Mouse (Mus musculus) layer of hippocampus, adult 2 months (tissue): ENCODE results near the gene Kdm5b. TPM values are rescaled to one million over a fixed set of nuclear protein-coding genes. Genes with fewer than 3 reads are reported as not detected.

Experiments used
- DNase-seq, 2 experiments: peaks; one replicate each; pipeline ENCODE4 v3.0.0; 2022; ENCODE audit warnings: low spot score in 2 of 2
- H3K27ac ChIP-seq: fragments of 200-600 bp; 2 replicates; pipeline ENCODE4 v1.8.1; 2022
- H3K4me3 ChIP-seq: fragments of 200-600 bp; 2 replicates; pipeline ENCODE4 v1.8.1; 2022; ENCODE audit warnings: mild to moderate bottlenecking
- CTCF ChIP-seq: fragments of 200-600 bp; conservative IDR thresholded peaks from 2 replicates; pipeline ENCODE4 v1.8.1; 2022; ENCODE audit warnings: antibody characterized with exemption, mild to moderate bottlenecking, moderate library complexity
- total RNA-seq, 2 experiments: library from RNA; stranded (reverse); gene quantifications; 2 replicates each; pipeline ENCODE4 v1.2.3; 2021

Kdm5b gene
- total RNA-seq, 2 experiments from 2014 or later = 69.1 to 72.6 TPM

DNA sequence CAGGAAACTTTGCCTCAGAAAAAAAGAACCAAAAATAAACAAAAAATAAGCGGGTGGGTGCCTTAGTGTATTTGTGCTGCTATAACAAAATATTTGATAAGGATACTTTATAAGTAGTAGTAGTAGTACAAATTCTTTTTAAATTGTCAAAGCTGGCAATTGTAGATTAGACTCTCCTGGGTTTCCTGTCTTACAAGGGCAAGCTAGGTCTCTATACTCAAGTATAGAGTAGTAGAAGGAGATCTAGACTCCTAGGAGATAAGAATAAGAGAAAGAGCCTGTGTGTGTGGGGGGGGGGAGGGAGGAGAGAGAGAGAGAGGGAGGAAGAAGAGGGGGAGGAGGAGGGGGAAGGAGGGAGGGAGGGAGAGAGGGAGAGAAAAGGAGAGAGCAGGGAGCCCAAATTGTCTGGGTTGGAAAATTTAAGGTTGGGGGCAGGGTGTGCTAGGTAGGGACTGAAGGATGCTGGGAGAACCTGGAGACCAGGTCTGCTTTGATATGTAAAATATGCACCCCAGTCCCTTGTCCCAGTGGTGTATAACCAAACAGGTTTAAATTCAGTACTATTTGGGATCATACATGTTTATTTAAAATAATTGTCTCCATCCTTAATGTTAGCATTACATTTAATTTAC, 13.4 kb downstream of the Kdm5b start:
- TF ChIP-seq CTCF = no peak
- DNase-seq = no peak
- Histone ChIP-seq H3K27ac (no peak overlapping the region), H3K4me3 (no peak overlapping the region)

DNA sequence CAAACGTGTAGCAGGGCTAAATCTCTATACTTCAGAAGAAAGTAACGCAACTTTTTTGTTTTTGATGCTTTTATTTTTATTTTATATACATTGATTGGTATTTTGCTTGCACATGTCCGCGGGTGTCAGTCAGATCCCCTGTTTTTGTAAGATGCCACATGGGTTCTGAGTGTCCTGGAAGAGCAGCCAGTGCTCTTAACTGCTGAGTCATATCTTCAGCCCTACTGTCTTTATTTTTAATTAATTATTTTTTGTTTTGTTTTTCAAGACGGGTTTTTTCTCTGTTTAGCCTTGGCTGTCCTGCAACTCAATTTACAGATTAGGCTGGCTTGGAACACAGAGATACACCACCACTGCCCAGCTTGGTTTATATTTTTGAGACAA, 14.0 kb downstream of the Kdm5b start:
- no peak for TF ChIP-seq CTCF
- H3K4me3 ChIP-seq = no peak overlapping the region
- no peak overlapping the region for H3K27ac ChIP-seq
- DNase-seq = no peak

DNA sequence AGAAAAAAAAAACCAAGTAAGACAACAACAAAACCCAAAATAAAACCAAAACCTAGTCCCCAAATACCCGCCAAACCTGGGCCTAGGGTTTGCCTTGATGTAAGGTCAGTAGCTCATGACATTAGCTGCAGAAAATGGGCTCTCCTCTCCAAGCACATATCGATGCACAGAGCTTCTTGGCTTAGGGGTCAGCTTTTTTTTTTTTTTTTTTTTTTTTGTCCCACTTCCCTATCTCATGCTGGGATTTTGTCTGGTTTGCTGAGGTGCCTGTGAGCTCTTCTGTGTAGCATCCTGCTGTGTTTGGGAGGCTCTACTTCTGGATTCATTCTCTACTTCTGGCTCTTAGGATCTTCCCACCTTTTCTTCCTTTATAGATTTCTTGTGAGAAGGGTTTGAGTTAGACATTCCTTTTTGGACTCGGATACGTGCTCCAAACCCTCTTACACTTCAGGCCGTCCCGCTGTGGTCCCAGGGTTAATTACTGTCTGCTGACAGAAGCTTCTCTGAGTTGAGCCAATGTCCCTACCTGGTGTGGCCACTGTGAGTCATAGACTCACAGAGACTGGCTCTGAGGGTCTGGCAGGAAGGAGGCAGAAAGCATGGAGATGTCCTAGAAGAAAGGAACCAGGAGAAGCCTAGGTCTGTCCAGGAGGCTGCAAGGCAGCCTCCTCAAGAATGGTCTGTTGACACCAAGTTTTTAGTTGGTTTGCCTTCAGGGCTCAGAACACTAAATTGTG, 17.6 kb downstream of the Kdm5b start:
- H3K4me3 ChIP-seq = no peak overlapping the region
- no peak for DNase-seq
- no peak overlapping the region for H3K27ac ChIP-seq
- TF ChIP-seq CTCF = no peak

DNA sequence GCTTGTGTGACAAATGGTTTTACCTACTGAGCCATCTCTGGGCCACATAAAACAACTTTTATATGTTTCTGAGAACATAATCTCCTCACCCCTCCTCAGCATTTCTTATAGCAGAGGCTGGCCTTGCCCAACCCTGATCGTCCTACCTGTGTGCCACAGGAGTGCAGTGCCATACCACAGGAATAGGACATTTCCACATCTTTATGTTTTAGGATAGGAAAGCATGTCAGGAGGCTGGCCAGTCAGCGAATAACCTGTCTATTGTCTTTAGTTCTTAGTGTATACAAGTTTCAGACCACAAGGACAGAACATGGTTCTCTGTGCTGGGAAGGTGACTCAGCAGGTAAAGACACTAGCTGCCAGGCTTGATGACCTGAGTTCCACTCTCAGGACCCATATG, 20.8 kb downstream of the Kdm5b start:
- Histone ChIP-seq H3K4me3 (no peak overlapping the region), H3K27ac (no peak overlapping the region)
- no peak for DNase-seq
- no peak for TF ChIP-seq CTCF

GRCm38 (mm10) chr1:134583560-134583959, 23.6 kb downstream of the Kdm5b start:
- Histone ChIP-seq H3K4me3 (no peak overlapping the region), H3K27ac (no peak overlapping the region; the same call in 1 of the 2 replicates)
- no peak for DNase-seq
- no peak for TF ChIP-seq CTCF

DNA sequence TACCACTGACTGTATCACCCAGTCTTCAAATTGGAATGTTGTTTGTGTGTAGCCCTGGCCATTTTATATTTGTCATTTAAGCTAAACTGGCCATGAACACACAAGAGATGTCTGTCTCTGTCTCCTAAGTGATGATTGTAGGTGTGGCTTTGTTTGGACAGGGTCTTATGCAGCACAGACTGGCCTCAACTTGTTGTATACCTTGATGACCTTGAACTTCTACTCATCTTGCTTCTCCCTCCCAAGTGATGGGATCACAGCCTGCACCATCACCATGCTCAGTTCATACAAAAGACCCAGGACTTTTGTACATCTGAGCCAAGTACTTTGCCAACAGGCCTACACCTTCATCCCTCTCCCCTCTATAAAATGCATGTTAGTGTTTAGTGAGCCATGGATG, 29.7 kb downstream of the Kdm5b start:
- no peak for TF ChIP-seq CTCF
- no peak overlapping the region for H3K4me3 ChIP-seq
- no peak overlapping the region for H3K27ac ChIP-seq
- DNase-seq = no peak

DNA sequence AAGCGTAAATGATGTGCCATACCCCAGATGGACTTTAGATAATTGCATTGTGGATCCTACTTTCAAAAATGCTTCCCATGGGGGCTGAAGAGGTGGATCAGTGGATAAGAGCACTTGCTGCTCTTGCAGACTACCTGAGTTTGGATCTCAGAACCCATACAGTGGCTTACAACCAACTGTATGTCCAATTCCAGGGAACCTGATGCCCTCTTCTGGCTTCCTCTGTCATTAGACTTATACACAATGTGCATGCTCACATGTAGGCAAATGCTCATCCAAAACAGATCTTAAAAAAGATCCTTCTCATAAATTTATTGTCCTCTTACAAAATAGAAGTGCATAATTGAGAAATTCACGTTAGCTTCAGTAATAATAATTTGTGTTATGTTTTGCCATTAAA, 31.8 kb downstream of the Kdm5b start:
- TF ChIP-seq CTCF = peak; percentile 59
- Histone ChIP-seq H3K4me3 (no peak overlapping the region), H3K27ac (no peak overlapping the region)
- no peak for DNase-seq

DNA sequence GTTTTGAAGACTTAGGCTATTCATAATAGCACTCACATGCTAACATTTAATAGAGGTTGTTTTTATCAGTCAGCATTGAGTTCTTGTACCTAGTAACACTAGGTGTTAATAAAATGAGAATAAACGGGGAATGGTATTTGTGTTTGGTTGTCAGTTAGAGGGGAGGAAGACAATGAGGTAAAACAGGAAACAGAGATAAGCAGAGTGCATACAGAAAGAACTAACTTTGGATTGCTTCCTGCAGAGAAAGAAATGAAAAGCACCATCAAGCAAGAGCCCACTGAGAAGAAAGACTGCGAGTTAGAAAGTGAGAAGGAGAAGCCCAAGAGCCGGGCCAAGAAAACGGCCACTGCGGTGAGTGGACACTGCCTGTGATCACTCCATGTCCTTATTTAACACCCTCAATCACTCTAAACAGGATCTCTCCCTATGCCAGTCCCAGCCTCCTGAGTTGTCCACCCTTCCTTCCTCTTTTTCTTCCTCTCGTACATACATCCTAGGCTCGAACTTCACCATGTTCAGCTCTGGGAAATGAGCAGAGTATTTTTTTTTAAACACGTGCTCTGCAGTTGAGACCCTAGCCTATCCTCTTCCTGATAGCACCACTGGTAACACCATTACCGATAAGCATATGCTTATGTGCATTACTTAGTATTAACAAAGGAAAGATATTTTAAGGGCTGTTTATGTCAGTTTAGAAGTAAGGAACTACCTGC, 37.5 kb downstream of the Kdm5b start:
- no peak for TF ChIP-seq CTCF
- no peak overlapping the region for H3K27ac ChIP-seq
- no peak overlapping the region for H3K4me3 ChIP-seq
- DNase-seq = no peak

- H3K27ac ChIP-seq = no peak overlapping the region
These were observed 44.1 kb downstream of the Kdm5b start for GRCm38 (mm10) chr1:134604086-134604485.

DNA sequence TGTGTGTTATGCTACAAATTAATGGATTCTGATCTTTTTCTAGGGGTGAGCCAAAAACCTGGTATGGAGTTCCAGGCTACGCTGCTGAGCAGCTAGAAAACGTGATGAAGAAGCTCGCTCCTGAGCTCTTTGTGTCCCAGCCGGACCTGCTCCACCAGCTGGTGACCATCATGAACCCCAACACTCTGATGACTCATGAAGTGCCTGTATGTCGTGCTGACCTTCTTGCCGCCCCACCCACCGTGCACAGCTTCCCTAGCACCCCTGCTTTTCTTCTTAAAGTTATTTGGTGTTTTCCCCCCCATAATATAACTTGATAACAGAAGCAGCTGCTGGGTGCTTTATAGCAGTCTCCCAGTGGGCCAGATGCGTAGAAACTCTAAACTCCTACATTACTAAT, 45.7 kb downstream of the Kdm5b start:
- DNase-seq = no peak
- Histone ChIP-seq H3K27ac (no peak overlapping the region), H3K4me3 (no peak overlapping the region)
- TF ChIP-seq CTCF = no peak

More at GRCm38 (mm10) chr1:134604086-134604485, 44.1 kb downstream of the Kdm5b start:
- 0 out of 2 replicates have a peak, but pooled peaks have one; percentile 7 for TF ChIP-seq CTCF
- no peak overlapping the region for H3K4me3 ChIP-seq
- no peak for DNase-seq

GRCm38 (mm10) chr1:134606381-134606780, 46.4 kb downstream of the Kdm5b start:
- no peak for DNase-seq
- no peak overlapping the region for H3K27ac ChIP-seq
- TF ChIP-seq CTCF = no peak
- no peak overlapping the region for H3K4me3 ChIP-seq

DNA sequence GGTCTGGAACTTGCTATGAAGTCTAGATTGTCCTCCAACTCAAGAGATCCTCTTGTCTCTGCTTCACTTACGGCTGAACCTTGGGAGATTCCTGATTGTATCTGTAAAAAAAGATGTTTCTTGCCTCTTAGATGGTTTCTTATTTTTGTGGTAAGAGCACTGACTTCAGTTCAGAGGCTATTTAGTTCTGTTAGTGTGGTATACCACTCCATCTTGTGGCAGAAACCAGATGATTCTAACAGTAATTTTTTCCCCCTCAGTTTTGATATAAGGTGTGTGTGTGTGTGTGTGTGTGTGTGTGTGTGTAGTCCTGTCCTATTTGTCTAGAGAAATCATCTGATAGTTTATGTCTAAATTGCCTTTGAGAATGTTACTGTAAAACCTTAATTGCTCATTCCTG, 47.3 kb downstream of the Kdm5b start:
- no peak overlapping the region for H3K4me3 ChIP-seq
- peak; percentile 43 for TF ChIP-seq CTCF
- no peak overlapping the region for H3K27ac ChIP-seq

GRCm38 (mm10) chr1:134609172-134609571, 49.2 kb downstream of the Kdm5b start:
- DNase-seq = no peak
- TF ChIP-seq CTCF = no peak
- Histone ChIP-seq H3K4me3 (no peak overlapping the region), H3K27ac (no peak overlapping the region)

More for the DNA sequence above, 47.3 kb downstream of the Kdm5b start:
- DNase-seq = no peak
